Mouse (Mus musculus) erythroblast, embryonic 14.5 days (primary cell): ENCODE results near the gene Abcb8.

Experiments
- GATA1 ChIP-seq: IDR thresholded peaks from 2 replicates; pipeline ENCODE4 v1.6.1; 2012; ENCODE audit warnings: low read length, inconsistent platforms, mixed read lengths
- TAL1 ChIP-seq: IDR thresholded peaks from 3 replicates; pipeline ENCODE4 v1.6.1; 2012; ENCODE audit warnings: low read length, inconsistent platforms, mixed read lengths

DNA sequence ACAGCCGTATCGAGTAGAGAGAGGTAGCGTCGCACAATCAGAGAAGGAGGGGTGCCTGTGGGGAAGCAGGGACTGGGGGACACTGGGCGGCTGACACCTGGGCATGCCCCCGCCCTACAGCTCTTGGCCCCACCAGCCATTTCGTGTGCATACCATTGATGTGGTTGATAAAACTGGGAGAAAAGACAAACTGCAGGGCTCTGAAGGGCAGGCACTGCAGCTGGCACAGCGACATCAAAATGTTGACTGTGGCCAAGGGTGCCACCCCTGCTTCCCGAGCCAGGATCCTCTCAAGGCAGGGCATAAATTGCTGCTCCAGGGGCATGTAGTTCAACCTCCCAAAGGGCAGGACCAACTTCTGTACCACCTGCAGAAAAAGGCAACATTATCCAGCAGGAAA is 48.6 kb downstream of the Abcb8 start:
- no peak for TF ChIP-seq TAL1
- no peak for TF ChIP-seq GATA1
